In the genomic region with DNA sequence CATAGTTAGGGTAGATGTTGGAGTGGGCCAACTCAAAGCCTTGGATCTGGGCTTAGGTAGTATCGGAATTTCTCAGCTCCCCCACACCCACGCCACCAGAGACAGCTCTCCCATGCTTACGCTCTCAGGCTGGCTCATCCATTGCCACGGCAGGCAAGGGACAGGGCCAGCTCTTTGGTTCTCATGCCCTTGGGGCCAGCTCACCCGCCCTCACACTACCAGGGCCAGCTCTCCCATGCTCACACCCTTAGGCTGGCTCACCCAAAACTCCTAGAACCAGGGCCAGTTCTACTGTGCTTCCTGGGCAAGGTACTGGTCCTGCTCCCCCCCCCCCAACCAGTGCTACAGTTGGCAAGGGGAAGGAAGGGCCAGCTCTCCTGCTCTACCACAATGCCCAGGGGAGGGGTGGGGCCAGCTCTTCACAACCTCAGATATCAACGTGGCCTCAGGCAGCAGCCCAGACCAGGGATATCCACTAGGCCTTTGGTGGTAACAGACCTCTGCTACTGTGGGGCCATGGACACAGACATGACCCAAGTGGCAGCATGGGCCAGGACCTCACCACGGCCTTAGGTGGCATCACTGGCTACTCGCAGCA, we compare ENCODE assay signal across 20 mouse cellular contexts.
DNase-seq lines count a peak whose midpoint lies in the region; ATAC-seq lines count a peak whose summit lies in the region.
"Had no signal": no experiment of that assay in that cellular context is flagged by ENCODE, and none has a peak within 500 bp of the region (broad histone marks: within the 10 kb centered on the region; RNA-seq: fewer than 3 reads in every experiment).

No protein-coding gene starts in this region.

- ATAC-seq in lung, embryonic 15.5 days (ENCODE audit: borderline replicate concordance, extremely low read depth, low FRiP score, low TSS enrichment), result 0 out of 2 replicates have a peak, but pooled peaks have one; percentile 24
- ATAC-seq in granulocyte monocyte progenitor cell, adult 5-6 weeks (replicated peaks; ENCODE audit: poor library complexity, severe bottlenecking), result peak; percentile 23
- peak; percentile 11; the same call in 1 of the 2 replicates for ATAC-seq in neutrophil, adult 5-6 weeks (ENCODE audit: extremely low read depth, insufficient number of reproducible peaks, low FRiP score, poor library complexity, severe bottlenecking)
- ATAC-seq in intestine, embryonic 15.5 days, result no peak
- ATAC-seq: forebrain, embryonic 16.5 days had no signal

- H3K27me3 ChIP-seq in lung, embryonic 15.5 days, result no peaks in the 10 kb centered on the region
- H3K27me3 ChIP-seq in intestine, embryonic 15.5 days (replicated peaks), result no peaks in the 10 kb centered on the region
- H3K27me3 ChIP-seq: CH12.LX; hindbrain, embryonic 15.5 days; limb, embryonic 13.5 days had no signal

- 0 out of 2 replicates have a peak, but pooled peaks cover 3% of the 10 kb centered on the region for H3K36me3 ChIP-seq in lung, embryonic 15.5 days
- no peaks in the 10 kb centered on the region for H3K36me3 ChIP-seq in intestine, embryonic 15.5 days
- H3K36me3 ChIP-seq: hindbrain, embryonic 15.5 days had no signal

- H3K4me2 ChIP-seq in lung, embryonic 15.5 days, result no peak overlapping the region
- H3K4me2 ChIP-seq in intestine, embryonic 15.5 days (replicated peaks), result no peak overlapping the region
- H3K4me2 ChIP-seq: hindbrain, embryonic 15.5 days; limb, embryonic 13.5 days; midbrain, embryonic 11.5 days had no signal

- H3K4me3 ChIP-seq in lung, embryonic 15.5 days, result no peak overlapping the region
- H3K4me3 ChIP-seq in intestine, embryonic 15.5 days (replicated peaks), result no peak overlapping the region
- H3K4me3 ChIP-seq: hindbrain, embryonic 15.5 days; limb, embryonic 13.5 days had no signal

- 87% methylated on average over 8 of the region's 8 CpGs for WGBS in lung, embryonic 15.5 days
- 95% methylated on average over 8 of the region's 8 CpGs for WGBS in intestine, embryonic 15.5 days

- H3K9ac ChIP-seq in lung, embryonic 15.5 days, result no peak overlapping the region
- H3K9ac ChIP-seq in intestine, embryonic 15.5 days, result no peak overlapping the region
- H3K9ac ChIP-seq: hindbrain, embryonic 15.5 days; limb, embryonic 13.5 days had no signal

- no peaks in the 10 kb centered on the region for H3K9me3 ChIP-seq in lung, embryonic 15.5 days
- no peaks in the 10 kb centered on the region for H3K9me3 ChIP-seq in intestine, embryonic 15.5 days
- H3K9me3 ChIP-seq: hindbrain, embryonic 15.5 days had no signal

- DNase-seq in adrenal gland, postnatal 14 days, result peak; percentile 43
- DNase-seq in adrenal gland, postnatal 4 days (ENCODE audit: low spot score in 2 of 2), result no peak
- no peak for DNase-seq in lung, postnatal 25 days (ENCODE audit: low spot score)
- no peak for DNase-seq in layer of hippocampus, adult 11-12 months (ENCODE audit: low spot score)
- DNase-seq: cerebellum, adult 9-11 months; gastrocnemius, postnatal 25 days; kidney, postnatal 25 days; layer of hippocampus, adult 9-11 months; lung, adult 18-20 months; lung, postnatal 36 days; right cerebral cortex, postnatal 4 days had no signal

- peaks cover 19% of the 10 kb centered on the region for H3K4me1 ChIP-seq in lung, embryonic 15.5 days
- no peaks in the 10 kb centered on the region; the same call in 1 of the 2 replicates for H3K4me1 ChIP-seq in intestine, embryonic 15.5 days (replicated peaks)

- H3K27ac ChIP-seq in lung, embryonic 15.5 days, result no peak overlapping the region
- H3K27ac ChIP-seq in intestine, embryonic 15.5 days, result no peak overlapping the region
- H3K27ac ChIP-seq: hindbrain, embryonic 15.5 days; limb, embryonic 13.5 days had no signal
